In genomic region chr4:155213752-155214054, GRCm38 (mm10) we compare ENCODE assay signal across 10 mouse cellular contexts. TPM values are rescaled to one million over a fixed set of nuclear protein-coding genes. Genes with fewer than 3 reads are reported as not detected.
A peak's percentile ranks its signal among the peaks of the same experiment; 100 is the strongest.
DNase-seq lines count a peak whose midpoint lies in the region; ATAC-seq and TF ChIP-seq lines count a peak whose summit lies in the region.
"Had no signal": no experiment of that assay in that cellular context is flagged by ENCODE, and none has a peak within 500 bp of the region (broad histone marks: within the 10 kb centered on the region; RNA-seq: fewer than 3 reads in every experiment).

No protein-coding gene starts in this region.

- peaks cover 49% of the 10 kb centered on the region for H3K4me1 ChIP-seq in liver, adult 2 months (ENCODE audit: control insufficient read depth, insufficient read depth, low read length)
- peaks cover 47% of the 10 kb centered on the region for H3K4me1 ChIP-seq in liver, embryonic 11.5 days (replicated peaks; ENCODE audit: control insufficient read depth, insufficient read depth, low read length)
- peaks cover 78% of the 10 kb centered on the region for H3K4me1 ChIP-seq in forebrain, embryonic 13.5 days
- H3K4me1 ChIP-seq in hindbrain, embryonic 15.5 days (replicated peaks) = peaks cover 85% of the 10 kb centered on the region
- peaks cover 91% of the 10 kb centered on the region for H3K4me1 ChIP-seq in neural tube, embryonic 15.5 days

- H3K27ac ChIP-seq in liver, adult 2 months (replicated peaks; ENCODE audit: insufficient read depth, low read depth, low read length) = no peak overlapping the region
- H3K27ac ChIP-seq in liver, embryonic 11.5 days (ENCODE audit: low read depth, low read length) = no peak overlapping the region; the same call in 1 of the 2 replicates
- H3K27ac ChIP-seq in forebrain, embryonic 13.5 days = peak overlapping the region; percentile 55; the same call in 1 of the 2 replicates
- peak overlapping the region; percentile 32 for H3K27ac ChIP-seq in hindbrain, embryonic 15.5 days (replicated peaks)
- H3K27ac ChIP-seq in neural tube, embryonic 15.5 days (replicated peaks) = peak overlapping the region; percentile 24
- H3K27ac ChIP-seq: embryonic facial prominence, embryonic 13.5 days had no signal

- 55% methylated on average over 6 of the region's 6 CpGs for WGBS in liver, adult 2 months
- 75% methylated on average over 6 of the region's 6 CpGs for WGBS in liver, embryonic 11.5 days
- WGBS in forebrain, embryonic 13.5 days = 45% methylated on average over 6 of the region's 6 CpGs
- 57% methylated on average over 6 of the region's 6 CpGs for WGBS in hindbrain, embryonic 15.5 days
- 43% methylated on average over 6 of the region's 6 CpGs for whole genome bisulfite sequencing in neural tube, embryonic 15.5 days

- no peaks in the 10 kb centered on the region for H3K27me3 ChIP-seq in liver, adult 2 months (ENCODE audit: control insufficient read depth, insufficient read depth, low read length)
- no peaks in the 10 kb centered on the region for H3K27me3 ChIP-seq in liver, embryonic 11.5 days (replicated peaks; ENCODE audit: control insufficient read depth, insufficient read depth, low read length)
- H3K27me3 ChIP-seq in forebrain, embryonic 13.5 days = no peaks in the 10 kb centered on the region
- H3K27me3 ChIP-seq in hindbrain, embryonic 15.5 days = no peaks in the 10 kb centered on the region
- no peaks in the 10 kb centered on the region for H3K27me3 ChIP-seq in neural tube, embryonic 15.5 days (replicated peaks)
- H3K27me3 ChIP-seq: embryonic facial prominence, embryonic 13.5 days had no signal

- H3K4me2 ChIP-seq in liver, embryonic 11.5 days = no peak overlapping the region
- peak overlapping the region; percentile 38 for H3K4me2 ChIP-seq in forebrain, embryonic 13.5 days
- H3K4me2 ChIP-seq in hindbrain, embryonic 15.5 days = peak overlapping the region; percentile 9; the same call in 1 of the 2 replicates
- H3K4me2 ChIP-seq in neural tube, embryonic 15.5 days = peak overlapping the region; percentile 17
- H3K4me2 ChIP-seq: embryonic facial prominence, embryonic 13.5 days had no signal

- DNase-seq in liver, adult 2 months (ENCODE audit: extremely low read depth, low read depth, low spot score) = peak; percentile 39
- no peak for DNase-seq in liver, embryonic 11.5 days (ENCODE audit: low spot score)
- DNase-seq in testis, postnatal 10 days (ENCODE audit: low spot score) = no peak
- no peak for DNase-seq in kidney, adult 9 months
- DNase-seq: kidney, postnatal 25 days; lung, postnatal 4 days had no signal

- ATAC-seq in liver, embryonic 11.5 days (replicated peaks; ENCODE audit: low FRiP score) = no peak
- ATAC-seq in forebrain, embryonic 13.5 days = no peak
- peak; percentile 12; the same call in 1 of the 2 replicates for ATAC-seq in hindbrain, embryonic 15.5 days (ENCODE audit: low FRiP score, low read depth)
- ATAC-seq in neural tube, embryonic 15.5 days (ENCODE audit: low FRiP score) = no peak

- H3K9me3 ChIP-seq in liver, embryonic 11.5 days (ENCODE audit: control insufficient read depth, low read length) = no peaks in the 10 kb centered on the region
- no peaks in the 10 kb centered on the region for H3K9me3 ChIP-seq in forebrain, embryonic 13.5 days (replicated peaks)
- no peaks in the 10 kb centered on the region for H3K9me3 ChIP-seq in hindbrain, embryonic 15.5 days
- no peaks in the 10 kb centered on the region for H3K9me3 ChIP-seq in neural tube, embryonic 15.5 days (replicated peaks)
- H3K9me3 ChIP-seq: embryonic facial prominence, embryonic 13.5 days had no signal

- no peak for TF ChIP-seq POLR2A in liver, adult 2 months (IDR thresholded peaks at IDR 0.05; ENCODE audit: extremely low read depth, insufficient read depth, low read length)

- no peaks in the 10 kb centered on the region for H3K36me3 ChIP-seq in liver, adult 2 months (ENCODE audit: control insufficient read depth, insufficient read depth, low read length)
- peaks cover 3% of the 10 kb centered on the region; the same call in 1 of the 2 replicates for H3K36me3 ChIP-seq in liver, embryonic 11.5 days (ENCODE audit: control insufficient read depth, insufficient read depth, low read length)
- H3K36me3 ChIP-seq in forebrain, embryonic 13.5 days (ENCODE audit: poor library complexity, severe bottlenecking) = peaks cover 11% of the 10 kb centered on the region
- H3K36me3 ChIP-seq in hindbrain, embryonic 15.5 days = no peaks in the 10 kb centered on the region
- peaks cover 4% of the 10 kb centered on the region; the same call in 1 of the 2 replicates for H3K36me3 ChIP-seq in neural tube, embryonic 15.5 days

- 0 out of 2 replicates have a peak, but pooled peaks have one; percentile 5 for TF ChIP-seq CTCF in liver, adult 2 months (IDR thresholded peaks at IDR 0.05; ENCODE audit: low read depth, low read length)

- peaks cover 73% of the 10 kb centered on the region for H3K79me2 ChIP-seq in liver, adult 2 months (ENCODE audit: control insufficient read depth, insufficient read depth, low read length)

- H3K4me3 ChIP-seq in liver, adult 2 months (ENCODE audit: insufficient read depth, low read depth, low read length) = no peak overlapping the region
- H3K4me3 ChIP-seq in liver, embryonic 11.5 days (ENCODE audit: low read depth, low read length) = no peak overlapping the region
- H3K4me3 ChIP-seq in forebrain, embryonic 13.5 days = 0 out of 2 replicates have a peak overlapping the region, but pooled peaks have one; percentile 4
- H3K4me3 ChIP-seq in hindbrain, embryonic 15.5 days = no peak overlapping the region
- H3K4me3 ChIP-seq in neural tube, embryonic 15.5 days (replicated peaks) = no peak overlapping the region
- H3K4me3 ChIP-seq: embryonic facial prominence, embryonic 13.5 days had no signal

- H3K9ac ChIP-seq in liver, adult 2 months (ENCODE audit: low read depth, low read length) = no peak overlapping the region
- no peak overlapping the region for H3K9ac ChIP-seq in liver, embryonic 11.5 days (ENCODE audit: low read depth, low read length)
- peak overlapping the region; percentile 28 for H3K9ac ChIP-seq in forebrain, embryonic 13.5 days
- H3K9ac ChIP-seq in hindbrain, embryonic 15.5 days = no peak overlapping the region; the same call in 1 of the 2 replicates
- H3K9ac ChIP-seq in neural tube, embryonic 15.5 days (replicated peaks) = no peak overlapping the region

RNA-seq across cellular contexts. Expression of gene Ski, which starts 8.7 kb away (rescaled TPM):
- total RNA-seq in liver, adult 2 months (2014; rRNA removed) = 4.2 and 7.5 TPM in 2 replicates
- 19.3 and 19.5 TPM in 2 replicates for polyA plus RNA-seq in liver, adult 2 months (2012; rRNA removed)
- 8.2 and 9.8 TPM in 2 replicates for polyA plus RNA-seq in liver, embryonic 11.5 days (2014; fragmentation: Nextera tagmentation; extraction: Ambion mirVana)
- polyA plus RNA-seq in forebrain, embryonic 13.5 days (2015; fragmentation: Nextera tagmentation; extraction: Ambion mirVana) = 11.3 and 12.0 TPM in 2 replicates
- polyA plus RNA-seq in hindbrain, embryonic 15.5 days (2015; fragmentation: Nextera tagmentation; extraction: Ambion mirVana) = 11.3 and 11.9 TPM in 2 replicates
- polyA plus RNA-seq in neural tube, embryonic 15.5 days (2015; fragmentation: Nextera tagmentation; extraction: Ambion mirVana) = 10.0 and 10.6 TPM in 2 replicates

RNA-seq across cellular contexts. Expression of gene Faap20, which starts 35.9 kb away (rescaled TPM):
- 5.4 and 7.4 TPM in 2 replicates for total RNA-seq in liver, adult 2 months (2014; rRNA removed)
- 28.6 and 33.8 TPM in 2 replicates for polyA plus RNA-seq in liver, adult 2 months (2012; rRNA removed)
- polyA plus RNA-seq in liver, embryonic 11.5 days (2014; fragmentation: Nextera tagmentation; extraction: Ambion mirVana) = 50.1 and 55.0 TPM in 2 replicates
- polyA plus RNA-seq in forebrain, embryonic 13.5 days (2015; fragmentation: Nextera tagmentation; extraction: Ambion mirVana) = 90.3 and 93.2 TPM in 2 replicates
- 73.8 and 75.7 TPM in 2 replicates for polyA plus RNA-seq in hindbrain, embryonic 15.5 days (2015; fragmentation: Nextera tagmentation; extraction: Ambion mirVana)
- 69.7 and 73.1 TPM in 2 replicates for polyA plus RNA-seq in neural tube, embryonic 15.5 days (2015; fragmentation: Nextera tagmentation; extraction: Ambion mirVana)

Comparison
In these comparisons a context has a peak if more than half of its experiments do, and no peak if none do; other contexts are left out.
1. H3K27ac ChIP-seq: peak in forebrain, embryonic 13.5 days (single experiment), hindbrain, embryonic 15.5 days (single experiment) and neural tube, embryonic 15.5 days (single experiment); none in liver, adult 2 months (single experiment) and liver, embryonic 11.5 days (single experiment).